Mouse (Mus musculus) urinary bladder, adult 2 months (tissue): ENCODE measurements around the gene Plekho1. TPM values are rescaled to one million over a fixed set of nuclear protein-coding genes. Genes with fewer than 3 reads are reported as not detected.

Source experiments
- DNase-seq: peaks from one replicate; pipeline ENCODE4 v3.0.0; 2022; ENCODE audit warnings: low spot score
- polyA plus RNA-seq: library from polyadenylated mRNA; depleted of rRNA; stranded (reverse); fragments of >200 nt; gene quantifications from 2 replicates; pipeline ENCODE4 v1.2.3, GENCODE M21; 2012

The Plekho1 gene
- polyA plus RNA-seq, 1 experiment, result 196 TPM

DNA sequence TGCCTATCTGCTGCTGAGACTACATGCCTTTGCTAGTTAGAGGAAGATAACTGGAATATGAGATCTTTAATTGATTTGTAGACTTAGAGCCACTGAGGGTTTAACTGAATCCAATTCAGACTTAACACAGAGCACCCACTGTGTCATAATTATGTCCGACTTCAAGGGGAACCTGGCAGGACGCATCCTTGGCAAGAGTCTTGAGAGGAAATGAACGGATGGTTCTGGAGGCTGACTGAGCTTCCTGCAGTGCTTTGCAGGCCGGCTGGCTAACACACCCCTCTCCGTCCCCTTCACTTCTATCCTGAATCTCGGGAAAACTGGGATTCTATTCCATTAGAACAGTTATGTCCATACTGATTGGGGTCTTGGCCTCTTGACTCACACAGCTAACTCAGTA, 12.7 kb upstream of the Plekho1 start:
- no peak for DNase-seq

- no peak for DNase-seq
Measured at GRCm38 (mm10) chr3:96001560-96001959, 5.8 kb upstream of the Plekho1 start.

GRCm38 (mm10) chr3:96000921-96001501, 5.2 kb upstream of the Plekho1 start:
- no peak for DNase-seq

GRCm38 (mm10) chr3:96000080-96000632, 4.4 kb upstream of the Plekho1 start:
- no peak for DNase-seq

DNA sequence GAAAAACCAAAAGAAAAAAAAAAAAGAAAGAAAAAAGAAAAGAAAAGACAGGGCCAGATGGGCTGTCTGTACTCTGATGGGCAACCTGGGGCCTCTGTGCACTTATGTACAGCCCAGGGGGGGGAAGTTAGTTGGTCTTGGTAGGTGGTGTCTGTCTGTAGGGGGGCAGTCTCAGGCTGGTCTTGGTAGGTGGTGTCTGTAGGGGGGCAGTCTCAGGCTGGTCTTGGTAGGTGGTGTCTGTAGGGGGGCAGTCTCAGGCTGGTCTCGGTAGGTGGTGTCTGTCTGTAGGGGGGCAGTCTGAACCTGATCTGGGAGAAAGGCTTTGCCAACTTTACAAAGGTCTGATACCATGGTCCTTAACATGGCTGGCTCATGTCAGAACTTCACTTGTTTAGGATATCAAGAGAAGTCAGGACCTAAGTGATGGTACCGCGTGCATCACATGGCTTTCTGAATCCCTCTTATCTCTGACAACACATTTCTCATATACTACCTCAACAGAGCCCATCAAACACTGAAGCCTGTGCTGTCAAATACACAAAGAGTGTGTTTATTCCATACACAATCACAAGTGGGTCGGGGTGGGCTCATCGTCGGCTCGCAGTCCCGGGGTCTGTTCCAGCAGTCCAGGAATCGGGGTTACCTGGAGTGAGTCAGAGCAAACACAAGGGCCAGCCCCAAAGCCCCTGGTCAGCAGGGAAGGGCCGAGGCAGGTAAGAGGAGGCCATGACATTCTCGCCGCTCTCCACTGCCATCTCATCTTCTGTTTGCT, 3.7 kb upstream of the Plekho1 start:
- DNase-seq, result no peak

DNA sequence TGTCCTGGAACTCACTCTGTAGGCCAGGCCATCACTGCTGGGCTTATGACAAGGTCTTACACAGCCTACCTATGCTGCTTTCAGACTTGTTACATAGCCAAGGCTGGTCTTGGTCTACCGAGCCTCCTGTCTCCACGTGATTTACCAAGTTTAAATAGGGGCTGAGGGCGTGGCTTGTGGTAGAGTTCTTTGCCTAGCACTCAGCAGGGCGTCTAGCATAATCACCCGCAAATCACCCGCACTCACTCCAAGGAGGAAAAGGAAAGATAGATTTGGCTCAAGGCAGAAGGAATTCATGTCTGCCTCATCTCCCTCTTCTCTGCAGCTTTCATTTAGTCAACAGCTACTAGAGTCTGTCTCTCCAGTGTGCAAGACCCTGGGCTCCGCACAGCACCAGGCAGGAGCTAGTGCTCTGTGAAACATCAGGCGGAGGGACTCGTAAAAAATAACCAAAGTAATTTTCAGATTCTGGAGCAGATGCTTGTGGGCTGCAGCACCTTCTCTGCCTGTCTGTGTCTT, 1.5 kb upstream of the Plekho1 start:
- no peak for DNase-seq

- DNase-seq, result no peak
Measured at GRCm38 (mm10) chr3:95996451-95997073, 761 bp upstream of the Plekho1 start.

GRCm38 (mm10) chr3:95994975-95995801, 613 bp downstream of the Plekho1 start:
- no peak for DNase-seq

- no peak for DNase-seq
Measured at GRCm38 (mm10) chr3:95994381-95994846, 1.4 kb downstream of the Plekho1 start.

DNA sequence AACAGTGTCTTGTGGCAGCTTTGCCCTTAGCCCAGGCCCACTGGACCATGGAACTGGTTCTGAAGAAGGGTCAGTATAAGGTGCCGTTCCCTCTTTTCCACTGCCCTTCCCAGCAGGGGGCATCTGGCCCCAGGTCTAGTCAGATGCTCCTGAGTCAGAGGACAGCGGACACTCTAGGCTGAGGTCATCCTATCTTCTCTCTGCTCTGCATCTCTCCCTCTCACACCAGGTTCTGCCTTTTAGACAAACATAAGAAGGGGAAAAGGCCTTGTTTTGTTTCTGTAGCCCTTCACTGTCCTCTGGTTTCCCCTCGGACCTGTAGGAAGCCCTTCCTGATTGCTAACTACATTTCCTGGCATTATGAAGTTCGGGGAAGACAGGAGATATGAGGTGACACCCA, 1.9 kb downstream of the Plekho1 start:
- no peak for DNase-seq

GRCm38 (mm10) chr3:95992990-95993603, 2.7 kb downstream of the Plekho1 start:
- no peak for DNase-seq

DNA sequence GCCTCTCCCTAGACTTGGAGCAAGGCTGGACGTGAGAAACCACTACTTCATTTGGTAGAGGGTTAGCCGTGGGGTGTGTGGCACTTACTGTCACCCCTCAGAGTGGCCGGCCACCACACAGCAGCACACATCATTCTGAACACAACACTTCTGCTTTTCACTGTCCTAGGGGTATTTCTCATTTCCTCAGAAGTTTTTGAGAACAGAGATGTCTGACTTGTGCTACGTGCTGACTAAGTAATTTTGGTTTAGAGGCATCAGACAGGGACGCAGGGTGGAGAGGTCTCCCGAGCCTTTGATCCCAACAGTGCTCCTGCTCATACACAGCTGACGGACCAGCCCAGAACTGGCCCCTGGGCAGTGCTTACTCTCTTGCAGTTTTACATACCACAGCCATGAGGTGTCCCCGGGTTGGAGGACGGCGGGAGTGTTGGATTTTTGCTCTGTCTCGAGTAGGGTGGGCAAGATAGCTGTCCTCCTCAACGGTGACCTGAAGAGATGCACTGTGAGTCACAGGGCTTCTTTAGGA, 5.3 kb downstream of the Plekho1 start:
- DNase-seq, result no peak

- DNase-seq, result no peak
Measured at GRCm38 (mm10) chr3:95988969-95989368, 6.8 kb downstream of the Plekho1 start.

- no peak for DNase-seq
Measured at GRCm38 (mm10) chr3:95988138-95988537, 7.7 kb downstream of the Plekho1 start.

DNA sequence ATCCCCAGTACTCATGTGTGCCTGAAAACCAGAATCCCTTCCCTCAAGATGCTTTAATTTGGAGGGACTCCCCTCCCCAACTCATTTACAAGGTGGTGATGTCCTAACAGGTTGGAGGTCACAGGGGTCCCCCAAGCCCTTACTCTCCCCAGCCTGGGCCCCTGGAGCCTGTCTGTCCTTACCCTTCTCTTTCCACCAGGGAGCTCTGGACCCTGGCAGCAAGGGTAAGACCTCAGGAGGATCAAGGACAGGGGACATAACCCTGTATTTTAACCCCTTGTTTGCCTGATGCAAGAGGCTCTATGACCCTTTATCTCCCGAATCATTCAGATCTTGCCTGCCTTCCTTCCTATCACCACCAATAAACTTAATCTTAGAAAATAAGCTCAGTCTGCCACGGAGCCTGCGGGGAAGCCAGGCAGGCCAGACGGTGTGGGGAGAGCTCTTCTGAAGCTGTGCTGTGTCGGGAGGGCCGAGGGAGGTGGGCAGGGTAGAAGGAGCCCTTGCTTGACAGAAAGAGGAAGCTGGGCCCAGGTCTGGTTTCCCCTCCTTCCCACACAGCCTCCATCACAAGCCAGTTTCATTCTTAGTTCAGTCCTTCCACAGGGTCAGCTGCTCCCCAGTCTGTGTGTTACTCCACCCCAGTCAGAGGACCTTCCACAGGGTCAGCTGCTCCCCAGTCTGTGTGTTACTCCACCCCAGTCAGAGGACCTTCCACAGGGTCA, 8.3 kb downstream of the Plekho1 start:
- DNase-seq, result no peak

DNA sequence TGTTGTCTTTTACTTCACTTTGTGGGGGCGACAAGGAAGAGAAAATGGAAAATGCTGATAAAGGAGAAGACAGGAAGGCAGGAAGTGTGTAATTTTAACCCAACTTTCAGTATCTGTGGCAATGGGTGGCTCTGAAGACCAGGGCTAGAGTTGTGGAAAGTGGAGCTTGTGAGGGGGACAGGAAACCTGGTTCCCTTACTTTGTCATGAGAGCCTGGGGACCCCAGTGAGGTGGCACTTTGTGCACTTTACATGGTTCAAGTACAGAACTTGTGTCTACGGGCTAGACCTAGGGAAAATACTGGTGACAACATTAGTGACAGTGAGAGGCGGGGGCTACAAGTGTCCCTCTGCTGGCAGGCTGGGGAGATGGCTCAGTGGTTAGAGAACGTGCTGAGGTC, 8.8 kb downstream of the Plekho1 start:
- DNase-seq, result no peak

GRCm38 (mm10) chr3:95986001-95986622, 9.7 kb downstream of the Plekho1 start:
- no peak for DNase-seq

DNA sequence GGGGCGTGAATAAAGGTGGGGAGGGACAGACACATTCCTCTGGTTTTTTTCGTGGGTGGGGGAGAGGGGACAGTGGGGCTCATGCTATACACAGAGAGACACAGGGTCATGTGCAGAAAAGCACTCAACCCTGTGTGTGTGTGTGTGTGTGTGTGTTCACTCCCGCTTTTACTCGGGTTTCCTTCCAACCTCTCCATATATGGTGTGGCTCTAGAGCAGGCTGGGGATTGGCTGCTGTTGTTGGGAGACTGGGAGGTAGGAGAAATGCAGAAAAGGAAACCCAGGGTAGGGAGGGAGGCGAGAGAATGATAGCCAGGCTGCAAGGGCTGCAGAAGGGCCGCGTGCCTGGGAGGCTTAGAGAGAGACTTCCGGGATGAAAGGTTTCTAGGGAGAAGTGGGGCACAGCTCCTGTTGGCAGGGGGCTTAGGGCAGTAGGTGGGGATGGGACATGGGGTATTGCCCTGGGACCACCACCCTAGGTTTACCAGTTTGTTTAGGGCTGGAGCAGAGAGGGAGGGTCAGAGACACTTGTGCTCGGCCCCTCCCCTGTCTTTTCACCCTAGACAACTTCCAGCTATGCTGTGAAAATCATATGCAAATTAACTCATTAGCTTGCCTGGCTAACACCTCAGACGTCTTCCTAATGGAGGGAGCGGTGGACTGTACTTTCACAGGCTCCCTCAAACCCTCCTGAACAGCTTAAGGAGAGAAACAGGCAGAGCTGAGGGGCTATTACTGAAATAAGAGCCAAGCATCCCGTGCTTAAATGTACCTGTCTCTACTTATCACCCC, 10.4 kb downstream of the Plekho1 start:
- DNase-seq, result no peak

DNA sequence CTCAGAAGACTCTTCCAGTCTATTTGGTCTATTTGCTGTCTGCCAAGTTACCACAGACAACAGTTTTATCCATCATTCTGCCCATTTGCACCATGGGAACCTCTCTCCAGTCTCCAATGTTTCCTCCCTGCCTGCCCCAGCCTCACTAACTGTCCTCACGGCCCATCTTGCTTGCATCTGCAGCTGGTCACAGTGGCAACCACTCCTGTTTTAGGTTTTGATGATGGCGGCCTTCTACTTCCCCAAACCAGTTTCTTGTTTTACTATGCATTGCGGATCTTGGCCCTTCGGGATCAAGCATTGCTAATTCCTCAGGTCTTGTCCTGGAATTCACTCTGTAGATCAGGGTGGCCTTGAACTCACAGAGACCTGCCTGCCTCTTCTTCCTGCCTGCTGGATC, 13.7 kb downstream of the Plekho1 start:
- no peak for DNase-seq
